Mouse (Mus musculus): ENCODE measurements around the gene Hecw2. TPM values are rescaled to one million over a fixed set of nuclear protein-coding genes. Genes with fewer than 3 reads are reported as not detected.

Gene Hecw2
- polyA plus RNA-seq, 2 experiments: 0.17 to 0.26 TPM

GRCm38 (mm10) chr1:53856501-53857103 lies 338.4 kb downstream of the Hecw2 start:
- Histone ChIP-seq H3K9ac (replicated peaks) (no peak overlapping the region), H3K36me3 (replicated peaks; ENCODE audit: control insufficient read depth, insufficient read depth, low read depth) (no peaks in the 10 kb centered on the region), H3K4me3 (ENCODE audit: insufficient read depth in 1 of 2, low read depth in 2 of 2, low read length in 2 of 2) (no peak overlapping the region), H3K4me2 (ENCODE audit: low read depth) (no peak overlapping the region), H3K9me3 (ENCODE audit: control insufficient read depth, low read length) (no peaks in the 10 kb centered on the region), H3K27ac (no peak overlapping the region), H3K4me1 (replicated peaks; ENCODE audit: control insufficient read depth in 2 of 2, insufficient read depth in 2 of 2, low read length in 1 of 2) (no peaks in the 10 kb centered on the region), H3K27me3 (ENCODE audit: control insufficient read depth, insufficient read depth, low read length) (no peaks in the 10 kb centered on the region)
- 45% methylated on average over 7 of the region's 7 CpGs for WGBS (ENCODE audit: insufficient replicate concordance)
- no peak for TF ChIP-seq CTCF (IDR thresholded peaks at IDR 0.05; ENCODE audit: low read depth)
- no peak for TF ChIP-seq EP300 (IDR thresholded peaks at IDR 0.05; ENCODE audit: low read depth)
- ATAC-seq (ENCODE audit: insufficient read depth): no peak
- DNase-seq (ENCODE audit: low read depth in 3 of 3, low spot score in 3 of 3): no peak

DNA sequence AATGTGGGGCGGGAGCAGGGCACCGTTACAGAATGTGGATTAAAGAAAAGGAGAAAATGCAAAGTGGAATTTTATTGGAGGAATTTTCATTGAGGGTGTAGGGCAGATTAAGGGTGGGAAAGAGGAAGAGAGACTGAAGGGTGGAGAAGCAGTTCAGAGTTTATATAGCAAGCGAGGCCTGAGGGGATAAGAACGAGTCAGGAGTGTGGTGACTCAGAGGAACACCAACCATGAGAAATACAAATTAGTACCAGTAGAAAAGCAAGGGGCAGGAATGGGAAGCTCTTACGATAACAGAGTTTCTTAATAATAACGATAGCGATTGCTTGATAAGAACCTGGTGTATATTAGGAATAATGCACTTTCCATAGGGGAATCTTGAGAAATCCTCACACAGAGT lies 339.2 kb downstream of the Hecw2 start:
- Histone ChIP-seq H3K4me2 (ENCODE audit: low read depth) (no peak overlapping the region), H3K9me3 (ENCODE audit: control insufficient read depth, low read length) (no peaks in the 10 kb centered on the region), H3K27me3 (ENCODE audit: control insufficient read depth, insufficient read depth, low read length) (no peaks in the 10 kb centered on the region), H3K36me3 (replicated peaks; ENCODE audit: control insufficient read depth, insufficient read depth, low read depth) (no peaks in the 10 kb centered on the region), H3K4me3 (ENCODE audit: insufficient read depth in 1 of 2, low read depth in 2 of 2, low read length in 2 of 2) (no peak overlapping the region), H3K27ac (no peak overlapping the region), H3K9ac (replicated peaks) (no peak overlapping the region), H3K4me1 (replicated peaks; ENCODE audit: control insufficient read depth in 2 of 2, insufficient read depth in 2 of 2, low read length in 1 of 2) (peaks cover 0 to 3% of the 10 kb centered on the region in 2 experiments; a peak in 2 of 4 replicates)
- no peak for DNase-seq (ENCODE audit: low read depth in 3 of 3, low spot score in 3 of 3)
- no peak for TF ChIP-seq EP300 (IDR thresholded peaks at IDR 0.05; ENCODE audit: low read depth)
- TF ChIP-seq CTCF (IDR thresholded peaks at IDR 0.05; ENCODE audit: low read depth): no peak
- 68% methylated on average over 7 of the region's 7 CpGs for WGBS (ENCODE audit: insufficient replicate concordance)
- ATAC-seq (ENCODE audit: insufficient read depth): no peak

DNA sequence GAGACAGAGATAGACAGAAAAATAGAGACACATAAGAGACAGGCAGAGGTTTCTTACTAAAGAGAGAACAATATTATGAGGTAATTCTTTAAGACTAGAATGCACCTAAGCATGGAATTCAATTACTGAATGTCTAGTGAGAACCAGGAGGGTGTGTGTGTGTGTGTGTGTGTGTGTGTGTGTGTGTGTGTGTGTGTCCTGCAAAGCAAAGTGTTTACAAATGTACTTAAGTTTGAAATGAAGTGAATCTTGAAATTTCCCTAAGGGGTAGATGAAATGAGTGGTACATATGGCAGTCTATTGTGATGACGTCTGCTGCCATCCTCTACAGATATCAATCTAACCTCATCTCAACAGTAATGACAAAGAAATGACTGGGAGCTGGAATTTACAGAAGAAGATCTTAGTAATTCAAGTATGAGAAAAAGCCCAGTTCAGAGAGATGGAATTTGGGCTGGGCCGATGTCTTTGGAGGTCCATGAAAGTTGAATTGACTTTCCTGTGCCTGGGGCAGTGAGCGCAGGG lies 342.8 kb downstream of the Hecw2 start:
- Histone ChIP-seq H3K4me2 (ENCODE audit: low read depth) (no peak overlapping the region), H3K9me3 (ENCODE audit: control insufficient read depth, low read length) (no peaks in the 10 kb centered on the region), H3K27ac (no peak overlapping the region), H3K9ac (replicated peaks) (no peak overlapping the region), H3K27me3 (ENCODE audit: control insufficient read depth, insufficient read depth, low read length) (no peaks in the 10 kb centered on the region), H3K4me3 (ENCODE audit: insufficient read depth in 1 of 2, low read depth in 2 of 2, low read length in 2 of 2) (no peak overlapping the region), H3K36me3 (replicated peaks; ENCODE audit: control insufficient read depth, insufficient read depth, low read depth) (no peaks in the 10 kb centered on the region), H3K4me1 (replicated peaks; ENCODE audit: control insufficient read depth in 2 of 2, insufficient read depth in 2 of 2, low read length in 1 of 2) (peaks cover 0 to 9% of the 10 kb centered on the region in 2 experiments; a peak in 2 of 4 replicates)
- DNase-seq (ENCODE audit: low read depth in 3 of 3, low spot score in 3 of 3) (no peak), ATAC-seq (ENCODE audit: insufficient read depth) (no peak)
- no peak for TF ChIP-seq CTCF (IDR thresholded peaks at IDR 0.05; ENCODE audit: low read depth)
- no peak for TF ChIP-seq EP300 (IDR thresholded peaks at IDR 0.05; ENCODE audit: low read depth)
- WGBS (ENCODE audit: insufficient replicate concordance): 68% methylated on average over 3 of the region's 3 CpGs

- Histone ChIP-seq H3K36me3 (replicated peaks; ENCODE audit: control insufficient read depth, insufficient read depth, low read depth) (no peaks in the 10 kb centered on the region), H3K27ac (no peak overlapping the region), H3K4me2 (ENCODE audit: low read depth) (no peak overlapping the region), H3K27me3 (ENCODE audit: control insufficient read depth, insufficient read depth, low read length) (no peaks in the 10 kb centered on the region), H3K4me3 (ENCODE audit: insufficient read depth in 1 of 2, low read depth in 2 of 2, low read length in 2 of 2) (no peak overlapping the region), H3K9me3 (ENCODE audit: control insufficient read depth, low read length) (no peaks in the 10 kb centered on the region), H3K4me1 (replicated peaks; ENCODE audit: control insufficient read depth in 2 of 2, insufficient read depth in 2 of 2, low read length in 1 of 2) (peaks cover 0 to 9% of the 10 kb centered on the region in 2 experiments; a peak in 2 of 4 replicates), H3K9ac (replicated peaks) (no peak overlapping the region)
- TF ChIP-seq EP300 (IDR thresholded peaks at IDR 0.05; ENCODE audit: low read depth) (no peak), CTCF (IDR thresholded peaks at IDR 0.05; ENCODE audit: low read depth) (no peak)
- 15% methylated on average over 8 of the region's 8 CpGs for WGBS (ENCODE audit: insufficient replicate concordance)
- no peak for ATAC-seq (ENCODE audit: insufficient read depth)
- peak; percentile 10 to 35 (median 11) for DNase-seq (ENCODE audit: low read depth in 3 of 3, low spot score in 3 of 3)
Measured at GRCm38 (mm10) chr1:53851334-53851733, 343.6 kb downstream of the Hecw2 start.

- Histone ChIP-seq H3K27me3 (ENCODE audit: control insufficient read depth, insufficient read depth, low read length) (no peaks in the 10 kb centered on the region), H3K36me3 (replicated peaks; ENCODE audit: control insufficient read depth, insufficient read depth, low read depth) (no peaks in the 10 kb centered on the region), H3K9me3 (ENCODE audit: control insufficient read depth, low read length) (no peaks in the 10 kb centered on the region), H3K4me1 (replicated peaks; ENCODE audit: control insufficient read depth in 2 of 2, insufficient read depth in 2 of 2, low read length in 1 of 2) (peaks cover 0 to 9% of the 10 kb centered on the region in 2 experiments; a peak in 2 of 4 replicates), H3K4me3 (ENCODE audit: insufficient read depth in 1 of 2, low read depth in 2 of 2, low read length in 2 of 2) (no peak overlapping the region), H3K9ac (replicated peaks) (no peak overlapping the region), H3K4me2 (ENCODE audit: low read depth) (no peak overlapping the region), H3K27ac (no peak overlapping the region; the same call in 1 of the 2 replicates)
- DNase-seq (ENCODE audit: low read depth in 3 of 3, low spot score in 3 of 3) (peak; percentile 2 to 31 (median 6)), ATAC-seq (ENCODE audit: insufficient read depth) (peak; percentile 62; the same call in 1 of the 2 replicates)
- TF ChIP-seq CTCF (IDR thresholded peaks at IDR 0.05; ENCODE audit: low read depth) (no peak), EP300 (IDR thresholded peaks at IDR 0.05; ENCODE audit: low read depth) (no peak)
- WGBS (ENCODE audit: insufficient replicate concordance): 14% methylated on average over 6 of the region's 6 CpGs
Measured at GRCm38 (mm10) chr1:53850891-53851290, 344.1 kb downstream of the Hecw2 start.

Data from liver, embryonic 14.5 days (tissue).